8 mouse cellular contexts compared by ENCODE assay signal in the genomic region with DNA sequence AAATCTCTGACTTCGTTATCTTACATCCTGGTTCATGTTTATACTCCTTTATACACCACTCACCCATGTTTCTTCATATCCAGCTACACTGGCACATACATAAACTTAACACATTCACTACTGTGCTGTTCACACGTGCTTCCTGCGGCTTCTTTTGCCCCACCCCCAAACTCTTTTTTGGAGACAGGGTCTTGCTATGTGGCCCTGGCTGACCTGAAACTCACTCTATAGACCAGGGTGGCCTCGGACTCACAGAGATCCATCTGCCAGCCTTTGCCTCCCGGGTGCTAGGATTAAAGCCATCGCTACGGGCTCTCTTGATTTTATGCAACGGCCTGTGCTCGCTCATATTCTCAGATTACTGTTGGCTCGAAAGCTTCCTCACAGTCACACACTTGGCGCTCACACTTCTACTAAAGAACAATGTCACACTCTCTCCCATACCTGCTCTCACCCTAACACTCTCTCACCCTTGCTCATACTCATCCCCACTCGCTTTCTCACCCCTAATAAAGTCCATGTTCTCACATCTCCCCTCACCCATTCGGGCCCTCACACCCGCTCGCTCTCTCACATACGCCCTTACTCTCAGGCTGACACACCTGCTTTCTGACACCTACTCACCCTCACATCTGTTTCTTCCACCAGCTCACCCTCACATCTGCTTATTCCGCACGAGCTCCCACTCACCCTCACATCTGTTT. TPM values are rescaled to one million over a fixed set of nuclear protein-coding genes. Genes with fewer than 3 reads are reported as not detected.
DNase-seq lines count a peak whose midpoint lies in the region; ATAC-seq and TF ChIP-seq lines count a peak whose summit lies in the region.

No protein-coding gene starts in this region.

- WGBS in cerebellum, adult 2 months = 8% methylated on average over 18 of the region's 18 CpGs
- 18% methylated on average over 18 of the region's 18 CpGs for WGBS in forebrain, embryonic 14.5 days
- WGBS in liver, adult 2 months = 3% methylated on average over 18 of the region's 18 CpGs
- 1% methylated on average over 18 of the region's 18 CpGs for WGBS in small intestine, adult 2 months

- TF ChIP-seq CTCF in cerebellum, adult 2 months (IDR thresholded peaks at IDR 0.05; ENCODE audit: borderline replicate concordance, insufficient read depth, low read depth, low read length) = no peak
- no peak for TF ChIP-seq CTCF in liver, adult 2 months (IDR thresholded peaks at IDR 0.05; ENCODE audit: low read depth, low read length)
- no peak for TF ChIP-seq CTCF in small intestine, adult 2 months (IDR thresholded peaks at IDR 0.05; ENCODE audit: extremely low read depth, insufficient read length, insufficient replicate concordance, low read depth, low read length)

- DNase-seq in cerebellum, adult 2 months = peak; percentile 32 to 38
- peak; percentile 9 for DNase-seq in ovary, postnatal 14 days (ENCODE audit: low spot score)
- no peak for DNase-seq in ovary, adult 18-20 months (ENCODE audit: low spot score)
- DNase-seq in forebrain, embryonic 14.5 days (ENCODE audit: low spot score) = no peak
- DNase-seq in liver, adult 2 months (ENCODE audit: extremely low read depth, low read depth, low spot score) = no peak
- no peak for DNase-seq in spleen, adult 18-20 months

- peaks cover 24% of the 10 kb centered on the region for H3K4me1 ChIP-seq in cerebellum, adult 2 months (ENCODE audit: control insufficient read depth, insufficient read depth, low read length)
- peaks cover 16% of the 10 kb centered on the region for H3K4me1 ChIP-seq in forebrain, embryonic 14.5 days (ENCODE audit: control insufficient read depth, insufficient read depth, low read length)
- H3K4me1 ChIP-seq in liver, adult 2 months (ENCODE audit: control insufficient read depth, insufficient read depth, low read length) = peaks cover 12% of the 10 kb centered on the region
- H3K4me1 ChIP-seq in small intestine, adult 2 months (ENCODE audit: control insufficient read depth, insufficient read depth, insufficient read length, low read length) = peaks cover 34% of the 10 kb centered on the region; the same call in 1 of the 2 replicates

- no peak for ATAC-seq in cerebellum, adult (ENCODE audit: insufficient number of reproducible peaks, low FRiP score, low TSS enrichment)
- ATAC-seq in forebrain, embryonic 14.5 days = no peak; the same call in 1 of the 2 replicates

- H3K79me2 ChIP-seq in liver, adult 2 months (ENCODE audit: control insufficient read depth, insufficient read depth, low read length) = peaks cover 11% of the 10 kb centered on the region; the same call in 1 of the 2 replicates

- peak overlapping the region; percentile 80 for H3K9ac ChIP-seq in forebrain, embryonic 14.5 days (ENCODE audit: low read length)
- H3K9ac ChIP-seq in liver, adult 2 months (ENCODE audit: low read depth, low read length) = peak overlapping the region; percentile 87

- no peak for TF ChIP-seq POLR2A in cerebellum, adult 2 months (IDR thresholded peaks at IDR 0.05; ENCODE audit: borderline replicate concordance, insufficient read depth, low read length)
- TF ChIP-seq POLR2A in liver, adult 2 months (IDR thresholded peaks at IDR 0.05; ENCODE audit: extremely low read depth, insufficient read depth, low read length) = no peak
- TF ChIP-seq POLR2A in small intestine, adult 2 months (IDR thresholded peaks at IDR 0.05; ENCODE audit: low read depth, low read length) = no peak

- no peaks in the 10 kb centered on the region for H3K36me3 ChIP-seq in forebrain, embryonic 14.5 days (ENCODE audit: control insufficient read depth, insufficient read depth, low read length)
- H3K36me3 ChIP-seq in liver, adult 2 months (ENCODE audit: control insufficient read depth, insufficient read depth, low read length) = no peaks in the 10 kb centered on the region
- no peaks in the 10 kb centered on the region for H3K36me3 ChIP-seq in small intestine, adult 2 months (ENCODE audit: control insufficient read depth, insufficient read depth, low read length)

- peak overlapping the region; percentile 93 for H3K27ac ChIP-seq in cerebellum, adult 2 months (ENCODE audit: insufficient read depth, low read length)
- peak overlapping the region; percentile 67 for H3K27ac ChIP-seq in forebrain, embryonic 14.5 days (ENCODE audit: low read depth, low read length)
- peak overlapping the region; percentile 57 for H3K27ac ChIP-seq in liver, adult 2 months (replicated peaks; ENCODE audit: insufficient read depth, low read depth, low read length)
- peak overlapping the region; percentile 60 for H3K27ac ChIP-seq in small intestine, adult 2 months (ENCODE audit: insufficient read depth, low read depth, low read length)

- H3K4me2 ChIP-seq in forebrain, embryonic 14.5 days (ENCODE audit: low read length) = peak overlapping the region; percentile 88

- peak overlapping the region; percentile 99 for H3K4me3 ChIP-seq in cerebellum, adult 2 months (replicated peaks; ENCODE audit: insufficient read depth, low read depth, low read length)
- H3K4me3 ChIP-seq in forebrain, embryonic 14.5 days (ENCODE audit: low read depth, low read length) = peak overlapping the region; percentile 61
- H3K4me3 ChIP-seq in liver, adult 2 months (ENCODE audit: insufficient read depth, low read depth, low read length) = peak overlapping the region; percentile 70
- H3K4me3 ChIP-seq in small intestine, adult 2 months (ENCODE audit: low read depth, low read length) = peak overlapping the region; percentile 76

- H3K27me3 ChIP-seq in cerebellum, adult 2 months (ENCODE audit: control insufficient read depth, insufficient read depth, low read length) = no peaks in the 10 kb centered on the region
- H3K27me3 ChIP-seq in forebrain, embryonic 14.5 days (replicated peaks; ENCODE audit: control insufficient read depth, insufficient read depth, low read length) = no peaks in the 10 kb centered on the region
- no peaks in the 10 kb centered on the region for H3K27me3 ChIP-seq in liver, adult 2 months (ENCODE audit: control insufficient read depth, insufficient read depth, low read length)
- H3K27me3 ChIP-seq in small intestine, adult 2 months (ENCODE audit: control insufficient read depth, insufficient read depth, low read length) = no peaks in the 10 kb centered on the region

- no peaks in the 10 kb centered on the region for H3K9me3 ChIP-seq in forebrain, embryonic 14.5 days (replicated peaks; ENCODE audit: control insufficient read depth, low read length)

RNA-seq across cellular contexts. Expression of a gene that starts 0.7 kb away (rescaled TPM):
- 35.8 and 37.9 TPM in 2 replicates for polyA plus RNA-seq in cerebellum, adult 2 months (2012; rRNA removed)
- 32.7 and 37.1 TPM in 2 replicates for polyA plus RNA-seq in forebrain, embryonic 14.5 days (2014; fragmentation: Nextera tagmentation; extraction: Ambion mirVana)
- total RNA-seq in liver, adult 2 months (2014; rRNA removed) = 24.2 and 30.6 TPM in 2 replicates
- polyA plus RNA-seq in liver, adult 2 months (2012; rRNA removed) = 32.6 and 45.1 TPM in 2 replicates
- 21.5 and 30.7 TPM in 2 replicates for polyA plus RNA-seq in small intestine, adult 2 months (2012; rRNA removed)

RNA-seq across cellular contexts. Expression of a gene that starts 23.0 kb away (rescaled TPM):
- 94.8 and 96.7 TPM in 2 replicates for polyA plus RNA-seq in cerebellum, adult 2 months (2012; rRNA removed)
- polyA plus RNA-seq in forebrain, embryonic 14.5 days (2014; fragmentation: Nextera tagmentation; extraction: Ambion mirVana) = 72.4 and 83.6 TPM in 2 replicates
- 42.2 and 54.0 TPM in 2 replicates for total RNA-seq in liver, adult 2 months (2014; rRNA removed)
- 37.9 and 38.1 TPM in 2 replicates for polyA plus RNA-seq in liver, adult 2 months (2012; rRNA removed)
- polyA plus RNA-seq in small intestine, adult 2 months (2012; rRNA removed) = 49.6 and 109 TPM in 2 replicates

Comparison
In these comparisons a context has a peak if more than half of its experiments do, and no peak if none do; other contexts are left out.
1. DNase-seq: peak in cerebellum, adult 2 months (2 of 2) and ovary, postnatal 14 days (single experiment); none in ovary, adult 18-20 months (single experiment), forebrain, embryonic 14.5 days (single experiment), liver, adult 2 months (single experiment) and spleen, adult 18-20 months (0 of 2).
2. Peak in every context shown above with its lines, with median percentiles within 50 percentile points of each other: H3K27ac ChIP-seq and H3K4me3 ChIP-seq.